Mouse (Mus musculus) adrenal gland, adult 2 months (tissue): ENCODE results near the gene Smim12. TPM values are rescaled to one million over a fixed set of nuclear protein-coding genes. Genes with fewer than 3 reads are reported as not detected.

Experiments used
- polyA plus RNA-seq: library from polyadenylated mRNA; depleted of rRNA; stranded (reverse); fragments of >200 nt; gene quantifications from 2 replicates; pipeline ENCODE4 v1.2.3, GENCODE M21; 2012; rRNA removed
- total RNA-seq, 2 experiments: library from RNA; stranded (reverse); gene quantifications; 2 replicates each; pipeline ENCODE4 v1.2.3; 2021

Gene Smim12
- total and polyA plus RNA-seq, 3 experiments: 46.8 to 68.0 (median 50.4) TPM

Other genes starting within 250 kb of the Smim12 start
- gene Sfpq, start 222.5 kb upstream of the Smim12 start, total RNA-seq: 100 to 1,000 TPM; 122 to 268 TPM
- gene Sfpq, start 222.5 kb upstream of the Smim12 start, polyA plus RNA-seq: 67.9 and 79.2 TPM in 2 replicates
- 1 to 10 TPM; 5.9 to 7.3 TPM for gene Zmym1, start 182.6 kb upstream of the Smim12 start, total RNA-seq
- gene Zmym1, start 182.6 kb upstream of the Smim12 start, polyA plus RNA-seq: 0.47 TPM in 2 replicates
- gene Zmym6, start 166.4 kb upstream of the Smim12 start, total RNA-seq: 10 to 100 TPM; 14.2 to 15.3 TPM
- 1.7 and 1.9 TPM in 2 replicates for gene Zmym6, start 166.4 kb upstream of the Smim12 start, polyA plus RNA-seq
- 10 to 100 TPM; 18.1 to 19.3 TPM for gene Tmem35b, start 120.1 kb upstream of the Smim12 start, total RNA-seq
- gene Tmem35b, start 120.1 kb upstream of the Smim12 start, polyA plus RNA-seq: 17.6 and 19.7 TPM in 2 replicates
- 1 to 10 TPM; 3.4 to 3.9 TPM for gene Dlgap3, start 74.6 kb upstream of the Smim12 start, total RNA-seq
- 13.3 and 14.7 TPM in 2 replicates for gene Dlgap3, start 74.6 kb upstream of the Smim12 start, polyA plus RNA-seq
- 1 to 10 TPM; 2.7 to 6.7 TPM for gene Gja4, start 70.3 kb downstream of the Smim12 start, total RNA-seq
- 15.9 and 16.0 TPM in 2 replicates for gene Gja4, start 70.3 kb downstream of the Smim12 start, polyA plus RNA-seq
- under 1 TPM in 1 of 2 experiments, not detected in 1; 0.24 TPM for gene Gjb3, start 87.1 kb downstream of the Smim12 start, total RNA-seq
- gene Gjb3, start 87.1 kb downstream of the Smim12 start, polyA plus RNA-seq: 0.08 TPM in 1 of 2 replicates, not detected in the other
- not detected for gene Gjb4, start 110.3 kb downstream of the Smim12 start, total RNA-seq
- gene Gjb4, start 110.3 kb downstream of the Smim12 start, polyA plus RNA-seq: 0.11 TPM in 1 of 2 replicates, not detected in the other
- gene Gjb5, start 114.4 kb downstream of the Smim12 start, total RNA-seq: under 1 TPM; 0.17 to 0.73 TPM
- gene Gjb5, start 114.4 kb downstream of the Smim12 start, polyA plus RNA-seq: 0.27 and 0.34 TPM in 2 replicates